Mouse (Mus musculus) cerebellum, adult 2 months (tissue): ENCODE measurements around the gene Tpra1. TPM values are rescaled to one million over a fixed set of nuclear protein-coding genes. Genes with fewer than 3 reads are reported as not detected.

ENCODE experiments used
- DNase-seq, 2 experiments: peaks; one replicate each; pipeline ENCODE4 v3.0.0; 2021
- H3K27ac ChIP-seq: fragments of 200-500 bp; 2 replicates; pipeline ENCODE4 v1.5.1; 2012; ENCODE audit warnings: low read length, control low read depth, inconsistent platforms; ENCODE audit not compliant: insufficient read depth
- H3K27me3 ChIP-seq: fragments of 200-500 bp; 2 replicates; pipeline ENCODE4 v1.6.1; 2012; ENCODE audit warnings: inconsistent platforms, mild to moderate bottlenecking, low read length, moderate library complexity; ENCODE audit not compliant: control insufficient read depth, insufficient read depth
- H3K4me1 ChIP-seq: fragments of 200-500 bp; 2 replicates; pipeline ENCODE4 v1.6.1; 2011; ENCODE audit warnings: low read length; ENCODE audit not compliant: control insufficient read depth, insufficient read depth
- H3K4me3 ChIP-seq: fragments of 200-500 bp; replicated peaks from 2 replicates; pipeline ENCODE3; 2011; ENCODE audit warnings: mild to moderate bottlenecking, low read depth, low read length, control low read depth; ENCODE audit not compliant: insufficient read depth
- CTCF ChIP-seq: fragments of 200-500 bp; IDR thresholded peaks from 2 replicates; pipeline ENCODE4 v1.5.1; 2011; ENCODE audit warnings: low read depth, mild to moderate bottlenecking, control low read depth, low read length, moderate library complexity, borderline replicate concordance; ENCODE audit not compliant: insufficient read depth
- POLR2A ChIP-seq: fragments of 200-500 bp; IDR thresholded peaks from 2 replicates; pipeline ENCODE4 v1.6.1; 2011; ENCODE audit warnings: low read length, control low read depth, borderline replicate concordance; ENCODE audit not compliant: insufficient read depth
- WGBS: fragments of 180-500 bp; shearing (Covaris S2); methylation state at CpG from one replicate; pipeline ENCODE4 v1.1.7; 2018; 5-methylcytosine and 5-hydroxymethylcytosine counted together
- polyA plus RNA-seq: library from polyadenylated mRNA; depleted of rRNA; stranded (reverse); fragments of >200 nt; gene quantifications from 2 replicates; pipeline ENCODE4 v1.2.3, GENCODE M21; 2012; rRNA removed

Tpra1 gene
- polyA plus RNA-seq, 1 experiment: 206 TPM

GRCm38 (mm10) chr6:88946442-88946841 is 44.4 kb downstream of the Tpra1 start:
- 57% methylated on average over 6 of the region's 6 CpGs for WGBS

GRCm38 (mm10) chr6:88947771-88948170 is 45.7 kb downstream of the Tpra1 start:
- no peak for TF ChIP-seq POLR2A
- no peak for TF ChIP-seq CTCF
- DNase-seq: peak in 1 of 2 experiments; percentile 2
- Histone ChIP-seq H3K27me3 (no peaks in the 10 kb centered on the region), H3K4me1 (no peaks in the 10 kb centered on the region), H3K4me3 (no peak overlapping the region), H3K27ac (no peak overlapping the region)

More at GRCm38 (mm10) chr6:88946442-88946841, 44.4 kb downstream of the Tpra1 start:
- peak in 1 of 2 experiments; percentile 4 for DNase-seq
- no peaks in the 10 kb centered on the region for H3K27me3 ChIP-seq
- no peak for TF ChIP-seq CTCF
- TF ChIP-seq POLR2A: no peak
- no peak overlapping the region for H3K27ac ChIP-seq
- H3K4me3 ChIP-seq: no peak overlapping the region
- H3K4me1 ChIP-seq: peaks cover 6% of the 10 kb centered on the region

GRCm38 (mm10) chr6:88956725-88957124 is 54.7 kb downstream of the Tpra1 start:
- no peak overlapping the region for H3K27ac ChIP-seq
- H3K27me3 ChIP-seq: no peaks in the 10 kb centered on the region
- H3K4me1 ChIP-seq: peaks cover 25% of the 10 kb centered on the region
- no peak for TF ChIP-seq CTCF
- no peak for TF ChIP-seq POLR2A
- 88% methylated on average over 2 of the region's 2 CpGs for WGBS
- H3K4me3 ChIP-seq: no peak overlapping the region
- peak in 1 of 2 experiments; percentile 0 for DNase-seq

- Histone ChIP-seq H3K4me3 (no peak overlapping the region), H3K4me1 (peaks cover 25% of the 10 kb centered on the region), H3K27me3 (no peaks in the 10 kb centered on the region), H3K27ac (no peak overlapping the region)
- TF ChIP-seq CTCF (no peak), POLR2A (no peak)
- peak in 1 of 2 experiments; percentile 4 for DNase-seq
- 95% methylated on average over 4 of the region's 4 CpGs for WGBS
These were observed 55.3 kb downstream of the Tpra1 start for GRCm38 (mm10) chr6:88957313-88957712.

GRCm38 (mm10) chr6:88957801-88958211 is 55.8 kb downstream of the Tpra1 start:
- 95% methylated on average over 5 of the region's 5 CpGs for WGBS
- H3K27me3 ChIP-seq: no peaks in the 10 kb centered on the region
- no peak overlapping the region for H3K4me3 ChIP-seq
- no peak overlapping the region for H3K27ac ChIP-seq
- no peak for DNase-seq
- H3K4me1 ChIP-seq: peaks cover 25% of the 10 kb centered on the region
- TF ChIP-seq CTCF (no peak), POLR2A (no peak)

GRCm38 (mm10) chr6:88958305-88958704 is 56.3 kb downstream of the Tpra1 start:
- no peaks in the 10 kb centered on the region for H3K27me3 ChIP-seq
- H3K4me1 ChIP-seq: peaks cover 25% of the 10 kb centered on the region
- H3K27ac ChIP-seq: no peak overlapping the region
- 18% methylated on average over 2 of the region's 2 CpGs for WGBS
- no peak for TF ChIP-seq POLR2A
- no peak for TF ChIP-seq CTCF
- H3K4me3 ChIP-seq: no peak overlapping the region
- no peak for DNase-seq

- H3K4me1 ChIP-seq: peaks cover 25% of the 10 kb centered on the region
- WGBS: 11% methylated on average over 7 of the region's 7 CpGs
- TF ChIP-seq POLR2A (no peak), CTCF (no peak)
- H3K27me3 ChIP-seq: no peaks in the 10 kb centered on the region
- peak; percentile 69 to 76 for DNase-seq
- H3K4me3 ChIP-seq: no peak overlapping the region
- no peak overlapping the region for H3K27ac ChIP-seq
These were observed 57.8 kb downstream of the Tpra1 start for GRCm38 (mm10) chr6:88959834-88960233.

GRCm38 (mm10) chr6:88960941-88961340 is 58.9 kb downstream of the Tpra1 start:
- peaks cover 25% of the 10 kb centered on the region for H3K4me1 ChIP-seq
- WGBS: 98% methylated on average over 4 of the region's 4 CpGs
- H3K27ac ChIP-seq: no peak overlapping the region
- TF ChIP-seq POLR2A: no peak
- H3K27me3 ChIP-seq: no peaks in the 10 kb centered on the region
- DNase-seq: no peak
- no peak overlapping the region for H3K4me3 ChIP-seq

Other genes with a start within 250 kb of the Tpra1 start
- 63.4 and 69.2 TPM in 2 replicates for gene Mgll, start 177.8 kb upstream of the Tpra1 start, polyA plus RNA-seq
- 116 TPM in 2 replicates for gene Abtb1, start 60.3 kb upstream of the Tpra1 start, polyA plus RNA-seq
- 538 and 541 TPM in 2 replicates for gene Podxl2, start 27.2 kb upstream of the Tpra1 start, polyA plus RNA-seq
- gene Mcm2, start 3.5 kb upstream of the Tpra1 start, polyA plus RNA-seq: 7.5 and 9.8 TPM in 2 replicates